Mouse (Mus musculus): ENCODE measurements around the gene Gjb3. TPM values are rescaled to one million over a fixed set of nuclear protein-coding genes. Genes with fewer than 3 reads are reported as not detected.

Gjb3 gene
- polyA plus RNA-seq, 1 experiment from 2014 or later: 8.0 TPM

DNA sequence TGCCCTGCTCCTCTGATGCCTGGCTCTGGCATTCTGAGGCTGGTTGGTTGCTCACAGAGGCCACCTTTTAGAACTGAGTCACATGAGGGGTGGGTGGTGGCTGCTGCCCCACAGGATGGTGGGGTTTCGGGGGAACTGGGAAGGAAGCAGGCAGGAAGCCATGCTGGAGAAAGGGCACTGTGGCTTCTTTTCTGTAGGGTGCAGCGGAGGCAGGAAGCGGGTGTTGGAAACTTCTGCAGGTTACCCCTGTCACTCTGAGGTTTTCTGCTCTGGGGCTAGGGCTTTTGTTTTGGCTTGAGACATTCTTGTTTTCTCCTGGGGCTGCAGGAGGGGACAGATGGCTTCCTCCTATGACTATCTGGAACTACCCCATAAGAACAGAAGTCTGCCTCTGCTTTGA is 31.9 kb upstream of the Gjb3 start:
- Histone ChIP-seq H3K4me1 (peaks cover 31% of the 10 kb centered on the region), H3K36me3 (replicated peaks) (no peaks in the 10 kb centered on the region), H3K4me3 (no peak overlapping the region), H3K9me3 (no peaks in the 10 kb centered on the region), H3K27ac (replicated peaks) (no peak overlapping the region), H3K27me3 (replicated peaks; ENCODE audit: low read depth, poor library complexity, severe bottlenecking) (peaks cover 30% of the 10 kb centered on the region)
- no peak for DNase-seq (ENCODE audit: low spot score)
- 77% methylated on average over 3 of the region's 3 CpGs for WGBS

- Histone ChIP-seq H3K27me3 (replicated peaks; ENCODE audit: low read depth, poor library complexity, severe bottlenecking) (peaks cover 23% of the 10 kb centered on the region), H3K4me1 (peaks cover 29% of the 10 kb centered on the region), H3K9me3 (no peaks in the 10 kb centered on the region), H3K27ac (replicated peaks) (peak within 1 kb of the TSS; percentile 32; the same call in 1 of the 2 replicates), H3K36me3 (replicated peaks) (no peaks in the 10 kb centered on the region), H3K4me3 (0 out of 2 replicates have a peak within 1 kb of the TSS, but pooled peaks have one; percentile 11)
- WGBS: 20% methylated on average over 5 of the region's 5 CpGs
- DNase-seq (ENCODE audit: low spot score): peak; percentile 37
Measured at GRCm38 (mm10) chr4:127358018-127358417, 27.4 kb upstream of the Gjb3 start, which contains the start of gene Gjb5. Gjb5 (minus strand) TSS chr4:127358181.

GRCm38 (mm10) chr4:127354506-127355485 is 24.2 kb upstream of the Gjb3 start:
- H3K36me3 ChIP-seq (replicated peaks): no peaks in the 10 kb centered on the region
- DNase-seq (ENCODE audit: low spot score): no peak
- H3K27me3 ChIP-seq (replicated peaks; ENCODE audit: low read depth, poor library complexity, severe bottlenecking): peaks cover 23% of the 10 kb centered on the region
- no peak overlapping the region for H3K4me3 ChIP-seq
- H3K9me3 ChIP-seq: no peaks in the 10 kb centered on the region
- H3K27ac ChIP-seq (replicated peaks): no peak overlapping the region
- H3K4me1 ChIP-seq: peaks cover 24% of the 10 kb centered on the region
- 80% methylated on average over 15 of the region's 15 CpGs for WGBS

GRCm38 (mm10) chr4:127353951-127354438 is 23.4 kb upstream of the Gjb3 start, which contains the start of gene Gjb4:
Gjb4 (minus strand) TSS chr4:127354081.
- no peak within 1 kb of the TSS for H3K4me3 ChIP-seq
- no peak within 1 kb of the TSS for H3K27ac ChIP-seq (replicated peaks)
- 39% methylated on average over 8 of the region's 8 CpGs for WGBS
- peaks cover 15% of the 10 kb centered on the region for H3K27me3 ChIP-seq (replicated peaks; ENCODE audit: low read depth, poor library complexity, severe bottlenecking)
- no peaks in the 10 kb centered on the region for H3K9me3 ChIP-seq
- no peak for DNase-seq (ENCODE audit: low spot score)
- H3K36me3 ChIP-seq (replicated peaks): no peaks in the 10 kb centered on the region
- H3K4me1 ChIP-seq: peaks cover 22% of the 10 kb centered on the region

GRCm38 (mm10) chr4:127352594-127352993 is 21.9 kb upstream of the Gjb3 start:
- Histone ChIP-seq H3K27ac (replicated peaks) (no peak overlapping the region), H3K4me3 (no peak overlapping the region), H3K4me1 (peaks cover 12% of the 10 kb centered on the region), H3K36me3 (replicated peaks) (no peaks in the 10 kb centered on the region), H3K27me3 (replicated peaks; ENCODE audit: low read depth, poor library complexity, severe bottlenecking) (peaks cover 2% of the 10 kb centered on the region; the same call in 1 of the 2 replicates), H3K9me3 (no peaks in the 10 kb centered on the region)
- 40% methylated on average over 1 of the region's 1 CpGs for WGBS
- no peak for DNase-seq (ENCODE audit: low spot score)

DNA sequence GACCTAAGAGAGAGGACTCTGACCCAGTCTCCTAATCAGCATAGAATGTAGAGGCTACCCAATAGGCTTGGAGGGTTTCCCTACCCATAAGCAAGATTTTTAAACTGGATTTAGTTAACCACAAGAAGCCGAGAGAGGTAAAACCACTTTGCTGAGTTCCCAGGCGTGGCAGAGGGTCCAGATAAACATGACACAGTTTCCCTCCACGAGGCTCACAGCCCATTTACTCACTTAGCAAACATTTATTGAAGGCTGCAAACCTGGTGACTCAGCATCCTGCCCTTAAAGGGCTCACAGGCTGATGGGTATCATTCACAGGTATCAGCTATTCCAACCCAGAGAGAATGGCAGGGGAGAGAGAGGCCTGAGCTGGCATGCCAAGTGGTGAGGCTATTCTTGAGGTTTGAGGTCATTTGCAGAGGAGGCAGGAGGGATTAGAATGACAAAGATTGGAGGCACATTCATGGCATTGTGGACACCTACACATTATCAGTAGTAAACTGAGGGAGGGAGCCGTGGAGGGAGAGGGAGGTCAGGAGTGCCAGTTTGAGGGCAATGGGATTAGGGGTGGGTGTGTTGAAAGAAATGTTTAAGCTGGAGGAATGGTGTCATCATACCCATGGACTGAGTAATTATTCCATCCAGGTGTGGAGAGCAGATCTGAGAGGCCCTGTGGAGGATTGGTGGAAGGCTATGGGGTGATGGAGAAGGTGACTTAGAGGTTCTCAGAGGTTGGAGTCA is 19.1 kb upstream of the Gjb3 start:
- Histone ChIP-seq H3K36me3 (replicated peaks) (no peaks in the 10 kb centered on the region), H3K27me3 (replicated peaks; ENCODE audit: low read depth, poor library complexity, severe bottlenecking) (no peaks in the 10 kb centered on the region), H3K4me3 (no peak overlapping the region), H3K4me1 (peaks cover 6% of the 10 kb centered on the region), H3K9me3 (no peaks in the 10 kb centered on the region), H3K27ac (replicated peaks) (no peak overlapping the region)
- 69% methylated on average over 4 of the region's 4 CpGs for WGBS
- DNase-seq (ENCODE audit: low spot score): no peak

- no peak for DNase-seq (ENCODE audit: low spot score)
- no peaks in the 10 kb centered on the region for H3K36me3 ChIP-seq (replicated peaks)
- no peaks in the 10 kb centered on the region for H3K9me3 ChIP-seq
- H3K4me1 ChIP-seq: no peaks in the 10 kb centered on the region
- no peak overlapping the region for H3K27ac ChIP-seq (replicated peaks)
- no peaks in the 10 kb centered on the region for H3K27me3 ChIP-seq (replicated peaks; ENCODE audit: low read depth, poor library complexity, severe bottlenecking)
- H3K4me3 ChIP-seq: no peak overlapping the region
- 83% methylated on average over 5 of the region's 5 CpGs for whole genome bisulfite sequencing
Measured at GRCm38 (mm10) chr4:127345000-127345399, 14.4 kb upstream of the Gjb3 start.

DNA sequence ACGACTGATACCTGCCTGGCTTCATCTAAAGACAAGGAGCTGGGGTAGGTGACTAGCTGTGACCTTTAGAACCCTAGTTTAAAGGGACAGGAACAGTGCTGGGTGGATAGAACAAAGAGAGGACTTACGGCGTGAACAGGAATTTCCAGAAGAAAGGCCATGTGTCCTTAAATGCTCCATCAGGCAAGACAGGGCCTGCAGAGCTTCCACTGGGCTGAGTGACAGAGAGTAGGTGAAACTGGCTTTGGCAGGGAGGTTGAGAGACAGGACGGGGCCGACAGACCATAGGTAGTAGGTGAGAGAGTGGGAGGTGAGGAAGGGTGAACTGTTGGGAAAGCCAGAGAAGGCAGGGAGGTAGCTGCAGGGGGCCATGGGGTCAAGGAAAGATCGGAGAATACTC is 10.7 kb upstream of the Gjb3 start:
- H3K36me3 ChIP-seq (replicated peaks): no peaks in the 10 kb centered on the region
- 57% methylated on average over 6 of the region's 6 CpGs for WGBS
- no peaks in the 10 kb centered on the region for H3K9me3 ChIP-seq
- no peaks in the 10 kb centered on the region for H3K4me1 ChIP-seq
- no peak overlapping the region for H3K4me3 ChIP-seq
- DNase-seq (ENCODE audit: low spot score): no peak
- no peak overlapping the region for H3K27ac ChIP-seq (replicated peaks)
- H3K27me3 ChIP-seq (replicated peaks; ENCODE audit: low read depth, poor library complexity, severe bottlenecking): no peaks in the 10 kb centered on the region

- no peaks in the 10 kb centered on the region for H3K36me3 ChIP-seq (replicated peaks)
- no peaks in the 10 kb centered on the region for H3K9me3 ChIP-seq
- 87% methylated on average over 5 of the region's 5 CpGs for WGBS
- no peaks in the 10 kb centered on the region; the same call in 1 of the 2 replicates for H3K4me1 ChIP-seq
- no peak for DNase-seq (ENCODE audit: low spot score)
- peaks cover 14% of the 10 kb centered on the region for H3K27me3 ChIP-seq (replicated peaks; ENCODE audit: low read depth, poor library complexity, severe bottlenecking)
- no peak overlapping the region for H3K4me3 ChIP-seq
- H3K27ac ChIP-seq (replicated peaks): no peak overlapping the region
Measured at GRCm38 (mm10) chr4:127337668-127338067, 7.0 kb upstream of the Gjb3 start.

DNA sequence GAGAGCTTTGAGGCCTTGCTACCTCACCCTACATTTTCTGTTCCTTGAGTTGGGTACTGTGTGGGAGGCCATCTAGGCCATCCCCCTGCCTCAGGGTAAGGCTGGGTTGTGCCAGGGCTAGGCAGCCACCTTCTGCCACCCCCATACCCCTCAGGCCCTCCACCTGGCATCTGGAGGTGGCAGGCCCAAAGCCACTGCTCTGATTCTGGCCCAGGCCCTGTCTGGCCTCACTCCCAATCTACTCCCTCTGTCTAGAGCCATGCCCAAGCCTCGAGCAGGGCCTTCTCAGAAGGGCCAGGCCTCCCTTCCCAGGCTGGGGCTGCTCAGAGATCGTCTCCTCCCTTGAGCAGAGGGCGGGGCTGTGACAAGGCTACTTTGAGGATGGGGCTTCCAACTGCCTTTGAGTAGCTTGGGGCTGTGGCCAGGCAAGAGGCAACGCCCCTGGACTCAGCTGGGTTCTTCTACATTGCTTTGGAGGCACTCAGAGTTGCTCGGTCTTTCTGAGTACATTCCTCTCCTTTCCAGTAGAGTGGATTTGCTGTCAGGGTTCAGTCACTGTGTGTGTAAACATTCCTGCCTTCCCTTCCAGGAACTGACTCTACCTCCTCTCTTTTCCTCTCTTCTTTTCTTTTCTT is 4.3 kb upstream of the Gjb3 start:
- H3K9me3 ChIP-seq: no peaks in the 10 kb centered on the region
- DNase-seq (ENCODE audit: low spot score): no peak
- 31% methylated on average over 5 of the region's 5 CpGs for WGBS
- H3K4me1 ChIP-seq: peaks cover 20% of the 10 kb centered on the region
- H3K27me3 ChIP-seq (replicated peaks; ENCODE audit: low read depth, poor library complexity, severe bottlenecking): peaks cover 40% of the 10 kb centered on the region
- no peak overlapping the region for H3K4me3 ChIP-seq
- H3K36me3 ChIP-seq (replicated peaks): no peaks in the 10 kb centered on the region
- 0 out of 2 replicates have a peak overlapping the region, but pooled peaks have one; percentile 4 for H3K27ac ChIP-seq (replicated peaks)

DNA sequence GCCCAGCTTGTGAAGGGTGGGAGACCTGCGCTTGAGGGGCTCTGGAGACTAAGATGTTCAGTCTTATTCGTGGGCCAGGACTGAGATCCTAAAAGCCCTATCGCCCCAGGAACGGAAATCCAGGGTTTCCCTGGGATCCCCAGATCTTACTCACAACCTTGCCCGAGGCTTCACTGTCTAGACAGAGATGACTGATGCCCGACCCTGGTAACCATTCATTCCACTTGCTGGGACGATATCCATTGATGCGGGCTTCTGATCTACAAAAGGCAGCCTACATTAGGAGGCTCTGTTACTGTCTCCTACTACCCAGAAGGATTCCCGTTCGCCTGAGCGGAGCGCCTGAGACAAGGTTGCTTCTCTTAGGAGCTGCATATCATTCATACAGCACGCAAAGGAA is 527 bp upstream of the Gjb3 start:
- Histone ChIP-seq H3K27ac (replicated peaks) (no peak overlapping the region), H3K4me1 (peaks cover 42% of the 10 kb centered on the region), H3K9me3 (no peaks in the 10 kb centered on the region), H3K4me3 (peak overlapping the region; percentile 49), H3K36me3 (replicated peaks) (no peaks in the 10 kb centered on the region), H3K27me3 (replicated peaks; ENCODE audit: low read depth, poor library complexity, severe bottlenecking) (peaks cover 73% of the 10 kb centered on the region)
- DNase-seq (ENCODE audit: low spot score): no peak
- WGBS: 17% methylated on average over 13 of the region's 13 CpGs

DNA sequence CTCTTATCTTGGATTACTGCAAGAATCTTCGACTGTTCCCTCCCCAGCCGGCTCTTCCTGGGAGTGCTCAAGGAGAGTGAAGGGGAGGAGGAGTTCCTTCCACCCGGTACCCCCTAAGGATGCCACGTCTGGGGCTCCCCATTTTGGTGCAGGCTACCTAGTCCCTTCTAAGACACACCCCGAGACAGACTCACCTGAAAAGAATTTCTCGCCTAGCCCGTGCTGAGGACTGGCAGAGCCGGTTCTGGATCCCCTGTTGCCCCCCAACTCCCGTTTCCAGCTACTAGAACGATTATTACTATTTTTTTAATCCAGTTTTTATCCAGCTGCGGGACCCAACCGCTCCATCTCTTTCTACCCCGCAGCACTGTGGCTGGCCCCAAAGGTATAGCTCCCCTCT is 893 bp downstream of the Gjb3 start:
- DNase-seq (ENCODE audit: low spot score): no peak
- Histone ChIP-seq H3K27me3 (replicated peaks; ENCODE audit: low read depth, poor library complexity, severe bottlenecking) (peaks cover 86% of the 10 kb centered on the region), H3K36me3 (replicated peaks) (no peaks in the 10 kb centered on the region), H3K9me3 (no peaks in the 10 kb centered on the region), H3K4me1 (peaks cover 47% of the 10 kb centered on the region), H3K4me3 (peak overlapping the region; percentile 49), H3K27ac (replicated peaks) (no peak overlapping the region; the same call in 1 of the 2 replicates)
- 1% methylated on average over 13 of the region's 13 CpGs for WGBS

Data from embryonic facial prominence, embryonic 10.5 days (tissue).